Mouse (Mus musculus): ENCODE results near the gene Sohlh1. TPM values are rescaled to one million over a fixed set of nuclear protein-coding genes. Genes with fewer than 3 reads are reported as not detected.

Gene Sohlh1
- polyA plus RNA-seq, 1 experiment from 2014 or later = not detected

DNA sequence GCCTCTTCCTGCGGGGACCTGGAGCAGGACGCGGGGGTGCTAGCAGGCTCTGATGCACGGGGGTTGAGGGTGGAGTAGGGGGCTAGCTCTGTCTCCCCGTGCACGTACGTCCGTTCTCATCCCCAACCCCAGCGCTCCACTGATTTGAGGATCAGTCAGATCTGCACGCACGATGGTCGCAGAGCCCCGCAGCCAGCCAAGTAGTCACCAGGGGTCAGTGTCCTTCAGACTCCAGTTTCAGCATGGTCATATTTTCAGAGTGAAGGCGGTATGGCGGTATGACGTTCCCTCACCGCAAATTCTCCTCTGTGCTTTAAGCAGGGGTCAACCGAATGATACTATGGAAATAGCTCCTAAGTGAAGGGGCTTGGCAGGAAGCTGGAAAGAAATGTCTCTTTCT is 17.2 kb upstream of the Sohlh1 start:
- Histone ChIP-seq H3K27me3 (peaks cover 55% of the 10 kb centered on the region), H3K4me2 (no peak overlapping the region), H3K9me3 (replicated peaks) (no peaks in the 10 kb centered on the region), H3K4me3 (replicated peaks) (peak overlapping the region; percentile 39; the same call in 1 of the 2 replicates), H3K9ac (no peak overlapping the region), H3K36me3 (no peaks in the 10 kb centered on the region), H3K4me1 (replicated peaks) (peaks cover 5% of the 10 kb centered on the region), H3K27ac (no peak overlapping the region)
- 7% methylated on average over 18 of the region's 18 CpGs for WGBS (ENCODE audit: insufficient replicate concordance)
- DNase-seq (no peak), ATAC-seq (ENCODE audit: low read depth) (no peak)

DNA sequence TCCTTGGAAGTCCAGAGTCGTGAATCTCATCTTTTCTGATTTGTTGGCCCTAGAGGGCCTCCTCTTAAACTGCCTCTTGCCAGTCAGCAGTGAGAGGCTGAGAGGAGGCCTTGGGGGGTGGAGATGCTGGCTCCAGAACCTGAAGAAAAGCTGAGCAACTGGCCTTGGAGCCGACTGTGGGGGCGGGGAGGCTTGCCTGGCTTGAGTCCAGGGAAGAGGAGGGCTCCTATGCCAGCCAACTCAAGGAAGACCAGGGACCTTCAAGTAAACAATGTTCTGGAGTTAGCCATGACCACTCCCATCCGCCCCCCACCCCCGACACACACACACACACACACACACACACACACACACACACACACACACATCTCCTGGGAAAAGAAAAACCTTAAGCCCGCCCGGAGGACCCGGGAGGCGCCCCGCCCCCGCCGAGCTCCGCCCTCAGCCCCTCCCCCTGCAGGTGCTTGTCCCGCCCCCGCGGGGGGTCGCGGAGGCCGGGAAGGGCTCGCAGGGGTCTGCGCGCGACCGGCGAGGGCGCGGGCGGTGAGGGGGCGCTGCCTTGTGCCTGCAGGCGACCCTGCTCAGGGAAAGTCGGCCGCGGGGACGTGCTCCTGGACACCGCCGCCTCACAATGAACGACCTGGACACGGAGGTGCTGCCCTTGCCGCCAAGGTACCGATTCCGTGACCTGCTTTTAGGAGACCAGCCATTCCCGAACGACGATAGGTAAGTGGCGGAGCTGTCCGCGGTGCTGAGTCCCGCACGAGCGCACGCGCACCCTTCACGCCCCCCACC is 16.5 kb upstream of the Sohlh1 start, which contains the start of gene Kcnt1:
TSS of gene Kcnt1 (plus strand) at position 398 of the 795 bp plus-strand sequence.
- Histone ChIP-seq H3K4me3 (replicated peaks) (peak within 1 kb of the TSS; percentile 39), H3K4me2 (peak within 1 kb of the TSS; percentile 67), H3K9ac (no peak within 1 kb of the TSS), H3K4me1 (replicated peaks) (peaks cover 5% of the 10 kb centered on the region), H3K36me3 (no peaks in the 10 kb centered on the region), H3K27ac (no peak within 1 kb of the TSS), H3K27me3 (peaks cover 51% of the 10 kb centered on the region), H3K9me3 (replicated peaks) (no peaks in the 10 kb centered on the region)
- DNase-seq (no peak), ATAC-seq (ENCODE audit: low read depth) (no peak)
- WGBS (ENCODE audit: insufficient replicate concordance) = 2% methylated on average over 45 of the region's 53 CpGs

DNA sequence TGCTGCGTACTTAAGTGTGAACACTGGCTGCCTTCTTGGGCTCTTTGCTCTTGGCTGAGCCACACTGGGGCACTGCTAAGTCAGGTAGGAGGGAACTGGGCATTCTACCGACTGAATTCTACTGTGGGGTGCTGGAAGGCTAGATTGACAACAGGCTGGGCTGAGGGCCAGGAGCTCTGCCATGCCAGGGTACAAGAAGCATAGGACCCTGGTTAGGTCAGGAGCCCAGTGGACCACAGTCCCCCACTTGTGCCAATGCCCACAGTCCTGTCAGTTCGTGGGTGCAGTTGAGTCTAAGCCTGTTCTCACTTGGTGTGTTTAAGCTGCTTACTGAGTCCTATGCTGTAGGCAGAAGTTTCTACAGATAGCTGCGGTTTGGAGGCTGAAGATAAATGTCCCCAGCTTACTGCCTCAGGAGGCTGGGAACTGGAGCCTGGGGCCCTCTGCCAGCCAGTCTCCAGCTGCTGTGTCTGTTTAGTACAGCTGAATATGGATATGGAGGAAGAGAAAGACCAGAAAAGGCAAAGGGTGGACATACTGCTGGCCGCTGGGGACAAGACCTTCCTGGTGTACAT is 15.7 kb upstream of the Sohlh1 start:
- Histone ChIP-seq H3K4me1 (replicated peaks) (peaks cover 5% of the 10 kb centered on the region), H3K4me3 (replicated peaks) (no peak overlapping the region), H3K9me3 (replicated peaks) (no peaks in the 10 kb centered on the region), H3K9ac (no peak overlapping the region), H3K27me3 (peaks cover 49% of the 10 kb centered on the region), H3K4me2 (no peak overlapping the region), H3K36me3 (no peaks in the 10 kb centered on the region), H3K27ac (no peak overlapping the region)
- WGBS (ENCODE audit: insufficient replicate concordance) = 46% methylated on average over 5 of the region's 5 CpGs
- ATAC-seq (ENCODE audit: low read depth) (no peak), DNase-seq (no peak)

DNA sequence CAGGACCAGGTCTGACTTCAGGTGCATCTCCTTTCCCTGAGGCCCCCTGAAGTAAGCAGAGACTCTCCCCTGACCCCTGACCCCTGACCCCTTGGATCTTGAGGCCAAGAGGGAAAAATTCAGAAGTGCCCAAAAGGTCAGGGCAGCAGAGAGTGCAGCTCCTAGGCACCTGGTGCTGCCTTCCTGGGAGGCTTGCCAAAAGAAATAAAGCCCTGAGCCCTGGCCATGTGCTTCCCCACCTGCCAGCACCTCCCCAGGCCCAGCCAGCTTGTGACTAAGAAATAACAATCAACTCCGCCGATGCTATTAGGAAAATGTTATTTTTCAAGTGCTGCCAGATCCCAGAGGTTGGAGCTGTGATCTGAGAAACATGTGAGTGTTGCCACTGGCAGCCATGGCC is 15.0 kb upstream of the Sohlh1 start:
- Histone ChIP-seq H3K27ac (no peak overlapping the region), H3K9ac (no peak overlapping the region), H3K4me3 (replicated peaks) (no peak overlapping the region), H3K4me1 (replicated peaks) (peaks cover 5% of the 10 kb centered on the region), H3K4me2 (no peak overlapping the region), H3K27me3 (peaks cover 49% of the 10 kb centered on the region), H3K36me3 (no peaks in the 10 kb centered on the region), H3K9me3 (replicated peaks) (no peaks in the 10 kb centered on the region)
- ATAC-seq (ENCODE audit: low read depth) (no peak), DNase-seq (no peak)
- WGBS (ENCODE audit: insufficient replicate concordance) = 67% methylated on average over 2 of the region's 2 CpGs

DNA sequence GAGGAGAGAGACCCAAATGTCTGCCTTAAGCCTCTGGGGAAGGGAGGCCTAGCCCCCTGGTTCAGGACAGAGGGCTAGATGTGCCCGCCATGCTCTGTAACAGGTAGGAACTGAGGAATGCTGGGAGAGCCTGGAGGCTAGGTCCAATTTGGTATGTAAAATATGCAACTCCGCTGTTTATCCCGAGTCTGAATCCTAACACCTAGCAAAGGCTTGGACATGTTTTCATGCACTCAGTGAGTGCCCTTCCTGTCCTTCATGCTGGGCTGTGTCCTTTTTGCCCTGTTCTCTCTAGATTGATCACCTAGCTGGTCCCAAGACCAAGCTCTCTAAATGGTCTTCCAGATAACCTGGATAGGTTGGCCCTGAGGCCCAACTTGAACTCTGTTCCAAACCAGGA is 12.8 kb upstream of the Sohlh1 start:
- H3K4me1 ChIP-seq (replicated peaks) = peaks cover 5% of the 10 kb centered on the region
- 62% methylated on average over 3 of the region's 3 CpGs for WGBS (ENCODE audit: insufficient replicate concordance)
- no peaks in the 10 kb centered on the region for H3K9me3 ChIP-seq (replicated peaks)
- ATAC-seq (ENCODE audit: low read depth) (no peak), DNase-seq (no peak)
- H3K36me3 ChIP-seq = no peaks in the 10 kb centered on the region
- peaks cover 32% of the 10 kb centered on the region for H3K27me3 ChIP-seq
- no peak overlapping the region for H3K27ac ChIP-seq
- H3K4me2 ChIP-seq = no peak overlapping the region
- H3K9ac ChIP-seq = no peak overlapping the region
- H3K4me3 ChIP-seq (replicated peaks) = no peak overlapping the region

DNA sequence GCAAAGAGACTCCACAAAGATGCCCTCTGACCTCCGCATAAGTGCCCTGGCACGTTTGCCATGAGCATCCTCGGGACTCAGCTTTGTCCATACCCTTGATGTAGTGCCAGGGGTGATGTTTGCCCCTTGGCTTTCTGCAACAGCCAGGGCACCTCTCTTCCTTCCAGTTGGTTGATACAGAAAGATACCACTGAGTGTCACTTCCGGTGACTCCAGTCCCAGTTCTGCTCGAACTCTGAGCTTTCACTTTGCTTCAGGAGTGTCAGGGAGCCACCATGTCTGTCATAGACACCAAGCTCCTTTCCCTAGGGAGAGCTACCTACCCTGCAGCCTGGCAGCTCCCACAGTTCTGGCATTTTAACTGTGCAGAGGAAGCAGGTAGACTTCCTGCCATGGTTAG is 7.0 kb upstream of the Sohlh1 start:
- DNase-seq = no peak
- Histone ChIP-seq H3K4me1 (replicated peaks) (no peaks in the 10 kb centered on the region), H3K27ac (no peak overlapping the region), H3K4me2 (no peak overlapping the region), H3K4me3 (replicated peaks) (no peak overlapping the region), H3K36me3 (no peaks in the 10 kb centered on the region), H3K27me3 (no peaks in the 10 kb centered on the region), H3K9ac (no peak overlapping the region), H3K9me3 (replicated peaks) (no peaks in the 10 kb centered on the region)
- 55% methylated on average over 5 of the region's 5 CpGs for WGBS (ENCODE audit: insufficient replicate concordance)
- ATAC-seq (ENCODE audit: low read depth) = no peak

DNA sequence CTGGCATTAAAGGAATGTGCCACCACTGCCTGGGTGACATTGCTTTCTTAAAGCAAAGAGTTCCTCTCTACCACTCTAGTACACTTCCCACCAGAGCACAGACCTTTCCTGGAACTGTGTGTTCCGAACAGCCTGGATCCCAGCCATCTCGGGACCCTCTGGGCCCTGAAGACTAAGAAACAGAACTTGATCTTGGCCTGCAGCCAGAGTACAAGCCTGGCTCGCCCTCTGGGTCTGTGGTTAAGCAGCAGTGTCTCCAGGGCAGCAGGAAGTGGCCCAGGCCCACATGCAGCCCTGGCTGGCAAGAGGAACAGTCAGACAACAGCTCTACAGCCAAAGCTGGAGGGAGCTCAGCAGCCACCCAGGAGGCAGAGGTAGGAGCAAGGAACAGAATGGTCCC is 5.6 kb upstream of the Sohlh1 start:
- DNase-seq (no peak), ATAC-seq (ENCODE audit: low read depth) (no peak)
- H3K27ac ChIP-seq = no peak overlapping the region
- WGBS (ENCODE audit: insufficient replicate concordance) = 29% methylated on average over 3 of the region's 3 CpGs
- H3K4me3 ChIP-seq (replicated peaks) = no peak overlapping the region
- H3K4me1 ChIP-seq (replicated peaks) = no peaks in the 10 kb centered on the region
- H3K9me3 ChIP-seq (replicated peaks) = no peaks in the 10 kb centered on the region
- no peak overlapping the region for H3K4me2 ChIP-seq
- no peaks in the 10 kb centered on the region for H3K27me3 ChIP-seq
- H3K9ac ChIP-seq = no peak overlapping the region
- H3K36me3 ChIP-seq = no peaks in the 10 kb centered on the region

DNA sequence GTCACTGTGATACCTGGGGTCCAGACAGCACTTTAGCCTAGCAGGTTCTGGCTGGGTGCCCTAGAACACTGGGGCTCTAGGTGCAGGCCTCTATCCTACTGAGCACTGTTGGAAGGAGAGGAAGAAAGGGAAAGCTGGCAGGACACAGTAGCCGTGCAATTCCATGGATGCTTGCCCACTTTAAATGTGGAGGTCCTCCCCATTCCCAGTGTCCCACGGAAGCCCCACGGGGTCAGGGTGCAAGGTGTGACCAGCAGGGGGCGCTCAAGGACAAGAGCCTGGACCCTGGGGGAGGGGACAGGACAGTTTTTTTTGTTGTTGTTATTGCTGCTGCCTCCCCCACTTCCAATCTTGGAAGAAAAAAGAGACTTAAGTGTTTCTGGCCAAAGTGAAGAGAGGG is 3.3 kb upstream of the Sohlh1 start:
- 11% methylated on average over 4 of the region's 4 CpGs for WGBS (ENCODE audit: insufficient replicate concordance)
- H3K4me1 ChIP-seq (replicated peaks) = no peaks in the 10 kb centered on the region
- H3K27ac ChIP-seq = no peak overlapping the region
- ATAC-seq (ENCODE audit: low read depth) = no peak
- H3K4me3 ChIP-seq (replicated peaks) = no peak overlapping the region
- no peaks in the 10 kb centered on the region for H3K36me3 ChIP-seq
- H3K9me3 ChIP-seq (replicated peaks) = no peaks in the 10 kb centered on the region
- no peaks in the 10 kb centered on the region for H3K27me3 ChIP-seq
- no peak overlapping the region for H3K4me2 ChIP-seq
- peak; percentile 14 for DNase-seq
- H3K9ac ChIP-seq = no peak overlapping the region

DNA sequence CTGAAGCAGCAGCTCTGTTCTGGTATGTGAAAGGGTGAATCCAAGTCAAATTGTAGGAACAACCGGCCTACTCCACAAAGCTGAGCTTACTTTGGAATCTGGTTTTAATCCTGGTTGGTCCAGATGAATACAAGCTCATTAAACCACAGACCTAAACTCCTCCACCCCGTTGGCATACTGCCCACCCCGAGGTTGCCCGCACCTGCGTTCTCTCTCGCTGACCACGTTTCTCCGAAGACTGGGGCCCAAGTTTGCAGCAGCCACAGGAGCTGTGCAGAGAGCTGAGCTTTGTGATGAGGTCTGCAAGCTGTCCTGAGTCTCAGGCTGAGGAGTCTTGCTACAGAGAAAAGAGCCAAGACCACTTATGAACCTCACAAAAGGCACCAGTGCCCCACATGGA is 532 bp downstream of the Sohlh1 start:
- no peak for ATAC-seq (ENCODE audit: low read depth)
- Histone ChIP-seq H3K4me3 (replicated peaks) (no peak overlapping the region), H3K4me1 (replicated peaks) (no peaks in the 10 kb centered on the region), H3K27me3 (no peaks in the 10 kb centered on the region), H3K9ac (no peak overlapping the region), H3K4me2 (no peak overlapping the region), H3K9me3 (replicated peaks) (no peaks in the 10 kb centered on the region), H3K27ac (no peak overlapping the region), H3K36me3 (no peaks in the 10 kb centered on the region)
- WGBS (ENCODE audit: insufficient replicate concordance) = 69% methylated on average over 8 of the region's 8 CpGs
- DNase-seq = no peak

DNA sequence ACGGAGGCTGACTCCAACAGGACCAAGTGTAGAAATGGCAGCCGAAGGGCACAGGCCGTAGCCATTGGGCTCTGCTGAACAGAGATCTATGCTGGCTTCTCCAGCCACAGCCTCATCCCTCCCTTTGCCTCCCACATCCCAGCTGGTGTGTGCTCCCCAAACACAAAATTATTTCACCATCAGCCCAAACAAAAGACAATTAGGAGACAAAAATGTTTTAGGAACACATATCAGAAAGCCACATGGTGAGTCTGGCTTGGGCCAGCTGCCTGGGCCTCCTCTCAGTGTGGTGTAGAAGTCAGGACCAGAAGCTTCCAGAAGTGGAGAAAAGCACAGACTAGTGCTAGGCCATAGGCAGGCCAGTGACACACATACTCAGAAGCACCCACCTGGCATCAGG is 3.0 kb downstream of the Sohlh1 start:
- Histone ChIP-seq H3K4me3 (replicated peaks) (no peak overlapping the region), H3K27ac (no peak overlapping the region), H3K4me2 (no peak overlapping the region), H3K4me1 (replicated peaks) (no peaks in the 10 kb centered on the region), H3K9me3 (replicated peaks) (no peaks in the 10 kb centered on the region), H3K27me3 (no peaks in the 10 kb centered on the region), H3K9ac (no peak overlapping the region), H3K36me3 (no peaks in the 10 kb centered on the region)
- ATAC-seq (ENCODE audit: low read depth) = no peak
- no peak for DNase-seq
- 74% methylated on average over 3 of the region's 3 CpGs for WGBS (ENCODE audit: insufficient replicate concordance)

DNA sequence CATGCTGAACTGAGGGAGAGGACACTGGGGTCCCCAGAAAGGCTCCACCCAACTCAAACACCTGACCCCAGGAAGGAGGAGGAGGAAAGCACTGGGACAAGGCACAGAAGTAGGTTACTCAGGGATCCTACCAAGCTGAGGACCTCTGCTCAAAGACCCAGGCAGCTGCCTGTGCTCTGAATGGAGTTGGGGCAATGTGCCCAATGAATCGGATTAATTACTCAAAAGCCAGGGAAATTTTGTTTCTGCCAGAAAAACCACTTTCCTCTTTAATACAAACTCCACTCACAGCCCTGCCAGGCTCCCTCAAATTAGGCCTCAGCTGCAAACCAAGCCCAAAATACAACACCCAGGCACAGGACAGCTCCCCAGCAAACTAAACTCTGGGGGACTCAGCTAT is 4.3 kb downstream of the Sohlh1 start:
- Histone ChIP-seq H3K9me3 (replicated peaks) (no peaks in the 10 kb centered on the region), H3K27ac (no peak overlapping the region), H3K27me3 (no peaks in the 10 kb centered on the region), H3K9ac (no peak overlapping the region), H3K4me1 (replicated peaks) (no peaks in the 10 kb centered on the region), H3K4me2 (no peak overlapping the region), H3K36me3 (no peaks in the 10 kb centered on the region), H3K4me3 (replicated peaks) (no peak overlapping the region)
- ATAC-seq (ENCODE audit: low read depth) (no peak), DNase-seq (no peak)
- WGBS (ENCODE audit: insufficient replicate concordance) = 48% methylated on average over 1 of the region's 1 CpGs

DNA sequence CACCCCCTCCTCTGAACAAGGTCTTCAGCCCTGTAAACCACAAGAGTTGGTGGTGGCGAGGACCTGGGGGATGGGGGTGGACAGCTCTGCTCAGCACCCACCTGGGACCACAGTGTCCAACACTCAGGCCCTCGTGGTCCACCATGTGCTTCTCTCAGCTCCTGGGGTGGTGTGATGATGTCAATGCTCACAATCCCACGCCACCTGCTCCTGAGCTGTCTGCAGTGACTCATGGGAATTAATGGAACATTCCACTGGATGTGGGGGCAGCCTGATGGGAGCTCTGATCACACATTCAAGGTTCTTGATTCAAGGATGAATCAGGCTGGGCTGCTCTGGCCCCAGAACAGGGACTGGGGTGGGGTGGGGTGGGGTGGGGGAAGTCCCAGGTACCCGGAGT is 4.9 kb downstream of the Sohlh1 start:
- DNase-seq (no peak), ATAC-seq (ENCODE audit: low read depth) (no peak)
- Histone ChIP-seq H3K9me3 (replicated peaks) (no peaks in the 10 kb centered on the region), H3K9ac (no peak overlapping the region), H3K4me1 (replicated peaks) (no peaks in the 10 kb centered on the region), H3K27ac (no peak overlapping the region), H3K27me3 (no peaks in the 10 kb centered on the region), H3K36me3 (no peaks in the 10 kb centered on the region), H3K4me2 (no peak overlapping the region), H3K4me3 (replicated peaks) (no peak overlapping the region)
- 32% methylated on average over 4 of the region's 4 CpGs for WGBS (ENCODE audit: insufficient replicate concordance)
